Mouse (Mus musculus): ENCODE measurements around the gene P3h3. TPM values are rescaled to one million over a fixed set of nuclear protein-coding genes. Genes with fewer than 3 reads are reported as not detected.
A peak's percentile ranks its signal among the peaks of the same experiment; 100 is the strongest.

Gene P3h3
- polyA plus RNA-seq, 1 experiment = 76.7 TPM

DNA sequence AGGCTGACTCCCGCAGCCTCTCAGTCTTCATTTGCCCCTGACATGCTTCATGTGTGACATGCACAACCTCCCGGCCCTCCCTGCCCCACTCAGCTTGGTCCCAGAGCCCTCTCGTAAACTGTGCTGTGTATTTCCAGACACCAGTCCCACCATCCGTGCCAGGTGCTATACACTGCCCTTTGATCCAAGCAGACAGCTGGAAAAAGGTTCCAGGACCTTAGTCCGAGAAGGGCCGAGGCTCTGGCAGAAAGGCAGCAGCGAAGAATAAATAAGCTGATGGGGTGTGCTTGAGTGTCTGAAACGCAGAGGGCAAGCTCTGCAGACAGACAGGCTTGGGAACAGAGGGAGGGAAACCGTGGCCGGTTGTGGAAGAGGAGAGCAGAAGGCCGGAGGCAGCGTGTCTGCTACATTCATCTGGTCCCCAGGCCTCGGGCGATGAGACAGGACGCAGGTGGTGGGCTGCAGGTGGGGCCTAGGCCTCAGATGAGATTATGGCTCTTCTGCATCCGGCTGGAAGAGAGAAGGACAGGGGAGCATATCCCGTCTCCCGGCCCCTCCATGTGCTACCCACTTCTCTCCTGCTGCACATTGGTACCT lies 8.3 kb upstream of the P3h3 start:
- Histone ChIP-seq H3K27ac (ENCODE audit: insufficient read depth, low read length) (no peak overlapping the region), H3K4me3 (ENCODE audit: insufficient read depth, low read length) (no peak overlapping the region), H3K4me1 (ENCODE audit: control insufficient read depth, insufficient read depth, low read length) (no peaks in the 10 kb centered on the region)
- TF ChIP-seq POLR2A (IDR thresholded peaks at IDR 0.05; ENCODE audit: low read depth, low read length) (no peak), CTCF (IDR thresholded peaks at IDR 0.05; ENCODE audit: borderline replicate concordance, insufficient read depth, low read length) (no peak)

DNA sequence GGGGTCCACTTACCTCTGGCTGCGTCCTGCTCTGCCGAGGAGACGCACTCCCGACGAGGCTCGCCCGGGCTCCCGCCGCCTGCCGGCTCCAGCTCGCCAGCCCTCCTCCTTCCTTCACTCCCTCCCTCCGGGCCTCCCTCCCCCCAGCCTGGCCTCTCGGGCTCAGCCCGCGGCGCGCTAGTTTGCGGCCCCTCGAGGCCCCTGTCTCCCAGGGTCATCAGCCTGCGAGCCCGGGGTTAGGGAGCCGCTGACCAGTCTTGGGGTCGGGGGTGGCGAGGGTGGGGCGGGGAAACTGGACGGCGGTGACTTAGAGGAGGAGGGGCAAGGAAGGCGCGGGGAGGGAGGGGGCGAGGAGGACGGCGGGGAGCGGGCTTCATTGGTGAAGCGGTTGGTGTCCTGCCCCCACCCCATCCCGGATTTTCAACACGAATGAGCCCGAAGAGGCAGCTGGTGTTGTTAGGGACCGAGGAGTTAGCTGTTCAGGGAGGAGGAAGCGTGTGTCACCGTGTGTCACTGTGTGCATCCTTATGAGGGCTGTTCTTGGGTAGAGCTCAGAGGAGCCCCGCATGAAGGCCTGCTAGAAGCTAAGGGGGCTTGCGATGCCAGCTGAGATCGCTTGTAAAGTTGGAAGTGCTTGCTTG lies 6.2 kb upstream of the P3h3 start, which contains the start of gene Gpr162:
Gene Gpr162, minus strand, starts transcription at position 326 of the 641 bp plus-strand sequence.
- no peak within 1 kb of the TSS for H3K27ac ChIP-seq (ENCODE audit: insufficient read depth, low read length)
- TF ChIP-seq CTCF (IDR thresholded peaks at IDR 0.05; ENCODE audit: borderline replicate concordance, insufficient read depth, low read length) (no peak), POLR2A (IDR thresholded peaks at IDR 0.05; ENCODE audit: low read depth, low read length) (no peak)
- H3K4me1 ChIP-seq (ENCODE audit: control insufficient read depth, insufficient read depth, low read length) = no peaks in the 10 kb centered on the region
- H3K4me3 ChIP-seq (ENCODE audit: insufficient read depth, low read length) = peak within 1 kb of the TSS; percentile 34

GRCm38 (mm10) chr6:124863125-124863657 lies 5.6 kb upstream of the P3h3 start:
- no peak for TF ChIP-seq POLR2A (IDR thresholded peaks at IDR 0.05; ENCODE audit: low read depth, low read length)
- TF ChIP-seq CTCF (IDR thresholded peaks at IDR 0.05; ENCODE audit: borderline replicate concordance, insufficient read depth, low read length) = no peak
- Histone ChIP-seq H3K4me3 (ENCODE audit: insufficient read depth, low read length) (peak overlapping the region; percentile 11; the same call in 1 of the 2 replicates), H3K27ac (ENCODE audit: insufficient read depth, low read length) (no peak overlapping the region), H3K4me1 (ENCODE audit: control insufficient read depth, insufficient read depth, low read length) (no peaks in the 10 kb centered on the region)

DNA sequence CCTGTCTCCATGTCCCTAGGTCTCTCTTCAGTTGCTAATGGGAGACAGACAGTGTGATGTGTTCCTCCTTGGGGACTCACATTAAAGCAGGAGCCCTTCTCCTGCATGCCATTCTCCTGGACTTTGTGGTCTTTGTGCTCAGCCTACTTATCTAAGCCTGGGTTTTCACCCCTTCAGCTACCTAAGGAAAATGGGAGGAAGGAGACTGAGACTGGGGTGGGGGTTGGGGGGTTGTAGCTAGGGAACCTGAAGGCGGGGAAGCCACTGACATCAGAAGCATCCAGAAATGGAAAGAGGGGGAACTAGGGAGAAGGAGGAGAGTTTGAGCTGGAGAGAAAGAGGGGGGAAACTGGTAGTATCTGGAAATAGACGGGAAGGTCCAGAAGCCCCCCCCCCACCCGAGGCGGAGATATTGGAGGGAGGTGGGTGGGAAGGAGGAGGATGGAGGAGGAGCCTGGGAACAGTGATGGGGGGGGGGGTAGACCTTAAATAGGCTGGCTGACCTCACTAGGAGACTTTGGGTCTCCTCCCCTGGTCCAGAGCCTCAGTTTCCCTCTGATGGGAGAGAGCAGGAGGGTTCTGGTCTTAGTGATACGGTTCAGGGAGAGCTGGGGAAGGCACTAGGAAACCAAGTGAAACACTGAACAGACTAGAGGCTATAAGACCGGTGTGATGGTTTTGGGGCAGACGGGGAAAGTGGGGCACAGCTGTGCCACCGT lies 5.0 kb upstream of the P3h3 start:
- Histone ChIP-seq H3K4me1 (ENCODE audit: control insufficient read depth, insufficient read depth, low read length) (no peaks in the 10 kb centered on the region), H3K27ac (ENCODE audit: insufficient read depth, low read length) (no peak overlapping the region), H3K4me3 (ENCODE audit: insufficient read depth, low read length) (no peak overlapping the region)
- TF ChIP-seq POLR2A (IDR thresholded peaks at IDR 0.05; ENCODE audit: low read depth, low read length) (peak; percentile 47), CTCF (IDR thresholded peaks at IDR 0.05; ENCODE audit: borderline replicate concordance, insufficient read depth, low read length) (no peak)

DNA sequence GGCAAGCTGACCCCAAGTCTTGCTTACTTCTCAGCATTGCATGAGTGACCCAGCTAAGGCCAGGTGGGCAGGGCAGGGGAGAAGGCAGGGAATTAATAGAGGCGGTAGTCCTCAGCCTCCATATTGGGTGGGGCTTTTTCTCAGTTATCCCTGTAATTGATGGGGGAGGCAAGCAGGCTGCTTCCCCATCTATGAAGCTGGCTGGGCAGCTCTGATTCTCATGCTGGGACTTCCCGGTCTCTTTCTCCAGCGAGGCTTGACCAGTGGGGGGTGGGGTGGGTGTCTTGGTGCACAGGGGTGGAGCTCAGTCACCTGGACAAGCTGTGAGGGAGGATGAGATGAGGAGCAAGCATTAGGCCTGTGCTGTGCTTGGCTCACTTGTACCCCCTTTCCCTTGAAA lies 4.2 kb upstream of the P3h3 start:
- no peak overlapping the region for H3K27ac ChIP-seq (ENCODE audit: insufficient read depth, low read length)
- TF ChIP-seq POLR2A (IDR thresholded peaks at IDR 0.05; ENCODE audit: low read depth, low read length) = no peak
- TF ChIP-seq CTCF (IDR thresholded peaks at IDR 0.05; ENCODE audit: borderline replicate concordance, insufficient read depth, low read length) = no peak
- H3K4me3 ChIP-seq (ENCODE audit: insufficient read depth, low read length) = no peak overlapping the region
- no peaks in the 10 kb centered on the region for H3K4me1 ChIP-seq (ENCODE audit: control insufficient read depth, insufficient read depth, low read length)

- H3K27ac ChIP-seq (ENCODE audit: insufficient read depth, low read length) = no peak overlapping the region
- no peaks in the 10 kb centered on the region for H3K4me1 ChIP-seq (ENCODE audit: control insufficient read depth, insufficient read depth, low read length)
- TF ChIP-seq CTCF (IDR thresholded peaks at IDR 0.05; ENCODE audit: borderline replicate concordance, insufficient read depth, low read length) (no peak), POLR2A (IDR thresholded peaks at IDR 0.05; ENCODE audit: low read depth, low read length) (0 out of 2 replicates have a peak, but pooled peaks have one; percentile 11)
- no peak overlapping the region for H3K4me3 ChIP-seq (ENCODE audit: insufficient read depth, low read length)
Measured at GRCm38 (mm10) chr6:124861266-124861665, 3.7 kb upstream of the P3h3 start.

GRCm38 (mm10) chr6:124860511-124860910 lies 3.0 kb upstream of the P3h3 start:
- no peak overlapping the region for H3K4me3 ChIP-seq (ENCODE audit: insufficient read depth, low read length)
- no peak for TF ChIP-seq POLR2A (IDR thresholded peaks at IDR 0.05; ENCODE audit: low read depth, low read length)
- TF ChIP-seq CTCF (IDR thresholded peaks at IDR 0.05; ENCODE audit: borderline replicate concordance, insufficient read depth, low read length) = no peak
- H3K27ac ChIP-seq (ENCODE audit: insufficient read depth, low read length) = no peak overlapping the region
- no peaks in the 10 kb centered on the region for H3K4me1 ChIP-seq (ENCODE audit: control insufficient read depth, insufficient read depth, low read length)

DNA sequence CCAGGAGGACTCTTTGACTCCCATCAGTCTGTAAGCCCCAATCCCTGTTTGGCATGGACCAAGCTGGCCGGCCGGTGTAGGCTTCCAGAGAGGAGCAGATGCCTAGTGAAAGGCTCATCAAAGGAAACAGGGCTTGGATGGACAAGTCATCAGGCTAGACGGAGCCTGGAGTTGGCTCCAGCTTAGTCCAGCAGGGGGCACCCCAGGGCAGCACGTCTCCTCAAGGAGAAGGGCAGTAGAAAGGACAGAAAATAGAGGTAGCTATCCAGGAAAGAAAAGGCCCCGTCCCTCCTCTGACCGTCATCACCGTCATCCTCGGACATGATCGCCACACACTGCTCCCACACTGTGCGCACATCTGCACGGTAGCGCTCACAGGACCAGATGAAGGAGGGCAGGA lies 2.2 kb upstream of the P3h3 start:
- TF ChIP-seq CTCF (IDR thresholded peaks at IDR 0.05; ENCODE audit: borderline replicate concordance, insufficient read depth, low read length) (peak; percentile 78), POLR2A (IDR thresholded peaks at IDR 0.05; ENCODE audit: low read depth, low read length) (no peak)
- no peaks in the 10 kb centered on the region for H3K4me1 ChIP-seq (ENCODE audit: control insufficient read depth, insufficient read depth, low read length)
- H3K27ac ChIP-seq (ENCODE audit: insufficient read depth, low read length) = no peak overlapping the region
- no peak overlapping the region for H3K4me3 ChIP-seq (ENCODE audit: insufficient read depth, low read length)

DNA sequence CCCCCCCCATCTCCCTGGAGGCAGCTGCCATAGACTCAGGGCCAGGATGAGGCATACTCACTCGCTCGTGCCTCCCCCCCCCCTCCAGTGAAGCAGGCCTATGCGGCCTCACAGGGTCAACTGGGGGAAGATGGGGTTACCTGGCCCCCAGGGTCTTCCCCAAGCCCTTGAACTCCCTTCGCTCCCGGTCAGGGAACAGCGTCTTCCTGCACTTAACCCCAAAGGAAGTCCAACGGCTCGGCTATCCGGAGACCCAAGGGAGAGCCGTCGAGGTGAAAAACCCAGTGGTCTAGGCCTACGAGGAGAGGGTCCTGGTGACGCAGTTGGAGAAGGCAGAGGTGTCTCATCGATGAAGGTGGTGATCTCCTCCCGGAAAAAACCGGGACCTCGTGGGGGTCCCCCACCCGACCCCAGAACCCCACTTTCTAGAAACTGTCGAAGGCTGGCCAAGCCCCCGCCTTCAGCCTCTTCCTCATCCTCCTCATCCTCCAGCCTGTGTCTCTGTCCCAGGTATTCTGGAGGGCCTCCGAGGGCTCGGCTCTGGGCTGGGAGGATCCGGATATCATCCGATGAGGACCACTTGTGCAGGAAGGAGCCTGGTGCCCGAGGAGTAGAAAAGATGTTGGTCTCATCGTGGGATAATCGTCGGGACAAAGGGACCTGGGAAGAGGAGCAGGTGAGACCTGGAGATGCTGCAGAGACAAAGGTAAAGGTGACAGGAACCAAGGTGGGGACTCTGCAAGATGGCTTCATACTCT lies 1.2 kb upstream of the P3h3 start:
- no peak overlapping the region for H3K27ac ChIP-seq (ENCODE audit: insufficient read depth, low read length)
- TF ChIP-seq POLR2A (IDR thresholded peaks at IDR 0.05; ENCODE audit: low read depth, low read length) (0 out of 2 replicates have a peak, but pooled peaks have one; percentile 7), CTCF (IDR thresholded peaks at IDR 0.05; ENCODE audit: borderline replicate concordance, insufficient read depth, low read length) (no peak)
- no peak overlapping the region for H3K4me3 ChIP-seq (ENCODE audit: insufficient read depth, low read length)
- H3K4me1 ChIP-seq (ENCODE audit: control insufficient read depth, insufficient read depth, low read length) = no peaks in the 10 kb centered on the region

All from embryonic fibroblast, embryonic 13.5 days (primary cell).